Mouse (Mus musculus) small intestine, adult 2 months (tissue): ENCODE results near the gene Rrp7a.

Experiments used
- CTCF ChIP-seq: fragments of 200-500 bp; IDR thresholded peaks from 2 replicates; pipeline ENCODE4 v1.5.1; 2012; ENCODE audit warnings: low read depth, mild to moderate bottlenecking, control low read depth, inconsistent platforms, low read length, moderate library complexity, mixed read lengths; ENCODE audit not compliant: insufficient replicate concordance, insufficient read length; ENCODE audit errors: extremely low read depth
- POLR2A ChIP-seq: fragments of 200-500 bp; IDR thresholded peaks from 2 replicates; pipeline ENCODE4 v1.6.1; 2012; ENCODE audit warnings: low read depth, mild to moderate bottlenecking, control low read depth, inconsistent platforms, low read length, moderate library complexity

DNA sequence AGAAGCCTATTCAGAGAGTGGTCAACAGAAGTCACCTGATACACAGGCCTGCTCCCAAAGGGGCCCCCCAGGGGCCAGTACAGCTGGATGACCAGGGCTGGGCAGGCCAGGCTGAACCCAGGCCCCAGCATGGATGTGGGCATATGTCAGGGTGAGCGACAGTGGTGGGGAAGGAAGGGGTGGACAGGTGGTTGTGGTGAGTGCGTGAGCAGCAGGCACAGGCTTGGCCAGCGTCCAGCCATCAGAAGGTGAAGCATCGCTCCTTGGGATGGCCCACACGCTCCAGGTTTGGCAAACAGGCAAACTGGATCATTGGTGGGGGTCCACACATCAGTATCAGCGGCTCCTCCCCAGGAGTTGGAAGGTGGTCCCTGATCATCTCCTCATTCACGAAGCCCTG, 31.7 kb upstream of the Rrp7a start:
- TF ChIP-seq POLR2A: no peak
- TF ChIP-seq CTCF: no peak
